ENCODE assay signal across 18 mouse cellular contexts in genomic region chr7:135344979-135345378, GRCm38 (mm10).
"Had no signal": no experiment of that assay in that cellular context is flagged by ENCODE, and none has a peak within 500 bp of the region (broad histone marks: within the 10 kb centered on the region; RNA-seq: fewer than 3 reads in every experiment).

No protein-coding gene starts in this region.

- H3K4me1 ChIP-seq: midbrain, embryonic 10.5 days; neural tube, embryonic 15.5 days had no signal

- H3K4me2 ChIP-seq: lung, embryonic 14.5 days; midbrain, embryonic 12.5 days; neural tube, embryonic 13.5 days; neural tube, embryonic 15.5 days had no signal

- ATAC-seq: midbrain, embryonic 16.5 days had no signal

- H3K9me3 ChIP-seq: midbrain, embryonic 10.5 days; midbrain, embryonic 12.5 days; neural tube, embryonic 13.5 days; neural tube, embryonic 15.5 days had no signal

- H3K27me3 ChIP-seq: midbrain, embryonic 12.5 days; neural tube, embryonic 13.5 days; neural tube, embryonic 15.5 days had no signal

- H3K36me3 ChIP-seq: midbrain, embryonic 10.5 days; midbrain, embryonic 12.5 days; neural tube, embryonic 13.5 days; neural tube, embryonic 15.5 days had no signal

- DNase-seq: lung, embryonic 14.5 days; lung, postnatal 10 days; lung, postnatal 4 days; midbrain, embryonic 14.5 days; retina, postnatal 1 day; right cerebral cortex, adult 18-20 months; right cerebral cortex, postnatal 25 days; right cerebral cortex, postnatal 4 days; spleen, adult 18-20 months; thymus, adult 18-20 months; thymus, postnatal 14 days; thymus, postnatal 36 days had no signal

- H3K27ac ChIP-seq: midbrain, embryonic 10.5 days; midbrain, embryonic 12.5 days; neural tube, embryonic 13.5 days; neural tube, embryonic 15.5 days had no signal

- H3K4me3 ChIP-seq: midbrain, embryonic 10.5 days; midbrain, embryonic 12.5 days; myocyte; neural tube, embryonic 13.5 days; neural tube, embryonic 15.5 days had no signal

- H3K9ac ChIP-seq: lung, embryonic 14.5 days; midbrain, embryonic 12.5 days; neural tube, embryonic 13.5 days; neural tube, embryonic 15.5 days had no signal
